16 mouse cellular contexts compared by ENCODE assay signal in the genomic region with DNA sequence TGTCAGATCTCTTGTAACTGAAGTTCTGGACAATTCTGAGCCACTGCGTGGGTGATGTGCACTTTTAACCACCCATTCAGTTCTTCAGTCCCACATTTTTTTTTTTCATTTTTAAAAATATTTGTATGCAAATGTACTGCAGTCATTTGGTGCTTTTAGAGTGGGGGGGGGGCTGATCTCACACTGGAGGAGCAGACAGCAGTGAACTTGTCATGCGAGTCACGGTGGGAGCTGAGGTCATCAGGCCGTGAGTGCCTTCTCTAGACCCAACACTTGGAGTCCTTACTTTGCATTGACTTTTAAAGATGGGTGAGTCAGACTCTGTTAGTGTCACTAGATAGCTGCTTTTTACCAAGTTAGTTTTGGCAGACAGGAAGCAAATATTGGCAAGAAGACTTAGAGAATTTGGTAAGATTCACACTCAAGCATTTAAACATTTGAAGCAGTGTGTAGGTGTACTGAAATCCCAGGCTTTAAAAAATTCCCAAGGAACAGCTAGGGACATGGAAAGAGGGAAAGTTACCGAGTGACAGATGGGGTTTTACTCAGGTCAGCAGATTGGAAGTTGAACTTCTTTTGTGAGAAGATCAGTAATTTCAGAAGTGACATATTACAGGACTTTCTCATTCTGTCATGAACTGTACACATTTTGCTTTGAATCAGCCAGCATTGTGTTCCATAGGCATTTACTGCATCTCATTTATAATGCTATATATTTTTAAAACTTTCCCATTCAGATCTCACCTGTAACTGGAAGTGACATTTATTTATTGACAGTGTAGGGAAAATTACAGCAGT. TPM values are rescaled to one million over a fixed set of nuclear protein-coding genes. Genes with fewer than 3 reads are reported as not detected.
DNase-seq lines count a peak whose midpoint lies in the region.
"Had no signal": no experiment of that assay in that cellular context is flagged by ENCODE, and none has a peak within 500 bp of the region (broad histone marks: within the 10 kb centered on the region; RNA-seq: fewer than 3 reads in every experiment).

No protein-coding gene starts in this region.

- DNase-seq in heart, adult 11 months, result peak; percentile 80
- DNase-seq in heart, adult 18-20 months, result no peak
- DNase-seq in CD4-positive helper T cell, adult 2 months (ENCODE audit: low read depth, low spot score), result peak; percentile 63
- DNase-seq in brain, adult 2 months (ENCODE audit: low read depth, low spot score), result peak; percentile 60
- peak; percentile 83 for DNase-seq in splenic B cell, adult 2 months (ENCODE audit: low read depth, low spot score)
- DNase-seq in retina, postnatal 1 day, result no peak
- no peak for DNase-seq in kidney, postnatal 10 days
- DNase-seq: cerebellum, postnatal 36 days; gastrocnemius, adult 2 months; lung, embryonic 14.5 days; right cerebral cortex, postnatal 25 days; thymus, postnatal 25 days had no signal

- H3K27me3 ChIP-seq in splenic B cell, adult 2 months (ENCODE audit: control insufficient read depth, insufficient read depth, low read length, poor library complexity, severe bottlenecking), result no peaks in the 10 kb centered on the region
- H3K27me3 ChIP-seq: embryonic facial prominence, embryonic 13.5 days; kidney, embryonic 15.5 days; limb, embryonic 15.5 days; stomach, embryonic 15.5 days had no signal

- H3K36me3 ChIP-seq in splenic B cell, adult 2 months (ENCODE audit: control insufficient read depth, insufficient read depth, low read length, poor library complexity, severe bottlenecking), result no peaks in the 10 kb centered on the region
- H3K36me3 ChIP-seq: embryonic facial prominence, embryonic 13.5 days; limb, embryonic 15.5 days; stomach, embryonic 15.5 days had no signal

RNA-seq across cellular contexts. Expression of a gene that starts 41.7 kb away (rescaled TPM):
- total RNA-seq in heart, adult 18-20 months (2021), result 10 to 100 TPM; 15.8 to 16.6 TPM

Comparison
In these comparisons a context has a peak if more than half of its experiments do, and no peak if none do; other contexts are left out.
1. DNase-seq: peak in heart, adult 11 months (single experiment), CD4-positive helper T cell, adult 2 months (single experiment), brain, adult 2 months (single experiment) and splenic B cell, adult 2 months (single experiment); none in heart, adult 18-20 months (0 of 2), retina, postnatal 1 day (single experiment) and kidney, postnatal 10 days (single experiment).